Mouse (Mus musculus): ENCODE measurements around the gene Prss29. TPM values are rescaled to one million over a fixed set of nuclear protein-coding genes. Genes with fewer than 3 reads are reported as not detected.

The Prss29 gene
- polyA plus RNA-seq, 1 experiment from 2014 or later, result not detected

- Histone ChIP-seq H3K27me3 (ENCODE audit: control insufficient read depth, insufficient read depth, low read depth, low read length) (no peaks in the 10 kb centered on the region), H3K9ac (ENCODE audit: low read depth, low read length) (no peak overlapping the region), H3K4me3 (ENCODE audit: low read depth, low read length) (no peak overlapping the region), H3K36me3 (ENCODE audit: control insufficient read depth, insufficient read depth) (no peaks in the 10 kb centered on the region), H3K27ac (ENCODE audit: low read length) (no peak overlapping the region), H3K4me2 (ENCODE audit: low read depth, low read length) (no peak overlapping the region), H3K4me1 (ENCODE audit: control insufficient read depth, low read depth, low read length) (peaks cover 6% of the 10 kb centered on the region), H3K9me3 (replicated peaks; ENCODE audit: control insufficient read depth, low read length) (no peaks in the 10 kb centered on the region)
- WGBS (ENCODE audit: insufficient replicate concordance), result 21% methylated on average over 3 of the region's 3 CpGs
- no peak for ATAC-seq (ENCODE audit: low read depth)
Measured at GRCm38 (mm10) chr17:25285033-25285432, 33.4 kb upstream of the Prss29 start.

- H3K27me3 ChIP-seq (ENCODE audit: control insufficient read depth, insufficient read depth, low read depth, low read length), result no peaks in the 10 kb centered on the region
- no peaks in the 10 kb centered on the region for H3K9me3 ChIP-seq (replicated peaks; ENCODE audit: control insufficient read depth, low read length)
- no peak overlapping the region for H3K9ac ChIP-seq (ENCODE audit: low read depth, low read length)
- no peak overlapping the region for H3K4me3 ChIP-seq (ENCODE audit: low read depth, low read length)
- H3K4me2 ChIP-seq (ENCODE audit: low read depth, low read length), result no peak overlapping the region
- no peaks in the 10 kb centered on the region for H3K36me3 ChIP-seq (ENCODE audit: control insufficient read depth, insufficient read depth)
- H3K27ac ChIP-seq (ENCODE audit: low read length), result no peak overlapping the region
- H3K4me1 ChIP-seq (ENCODE audit: control insufficient read depth, low read depth, low read length), result no peaks in the 10 kb centered on the region
- no peak for ATAC-seq (ENCODE audit: low read depth)
- WGBS (ENCODE audit: insufficient replicate concordance), result 9% methylated on average over 4 of the region's 4 CpGs
Measured at GRCm38 (mm10) chr17:25288842-25289241, 29.6 kb upstream of the Prss29 start.

- WGBS (ENCODE audit: insufficient replicate concordance), result 11% methylated on average over 4 of the region's 4 CpGs
- no peak for ATAC-seq (ENCODE audit: low read depth)
- Histone ChIP-seq H3K4me3 (ENCODE audit: low read depth, low read length) (no peak overlapping the region), H3K9me3 (replicated peaks; ENCODE audit: control insufficient read depth, low read length) (no peaks in the 10 kb centered on the region), H3K27ac (ENCODE audit: low read length) (no peak overlapping the region), H3K4me1 (ENCODE audit: control insufficient read depth, low read depth, low read length) (no peaks in the 10 kb centered on the region), H3K36me3 (ENCODE audit: control insufficient read depth, insufficient read depth) (no peaks in the 10 kb centered on the region), H3K4me2 (ENCODE audit: low read depth, low read length) (no peak overlapping the region), H3K9ac (ENCODE audit: low read depth, low read length) (no peak overlapping the region), H3K27me3 (ENCODE audit: control insufficient read depth, insufficient read depth, low read depth, low read length) (no peaks in the 10 kb centered on the region; the same call in 1 of the 2 replicates)
Measured at GRCm38 (mm10) chr17:25290411-25290810, 28.0 kb upstream of the Prss29 start.

GRCm38 (mm10) chr17:25293495-25293894 lies 25.0 kb upstream of the Prss29 start:
- 14% methylated on average over 5 of the region's 5 CpGs for WGBS (ENCODE audit: insufficient replicate concordance)
- ATAC-seq (ENCODE audit: low read depth), result no peak
- no peak overlapping the region for H3K27ac ChIP-seq (ENCODE audit: low read length)

GRCm38 (mm10) chr17:25294111-25294510 lies 24.3 kb upstream of the Prss29 start:
- no peak overlapping the region for H3K4me3 ChIP-seq (ENCODE audit: low read depth, low read length)
- H3K27ac ChIP-seq (ENCODE audit: low read length), result no peak overlapping the region
- H3K4me1 ChIP-seq (ENCODE audit: control insufficient read depth, low read depth, low read length), result no peaks in the 10 kb centered on the region
- no peak overlapping the region for H3K9ac ChIP-seq (ENCODE audit: low read depth, low read length)
- H3K36me3 ChIP-seq (ENCODE audit: control insufficient read depth, insufficient read depth), result no peaks in the 10 kb centered on the region
- 44% methylated on average over 1 of the region's 1 CpGs for WGBS (ENCODE audit: insufficient replicate concordance)
- H3K27me3 ChIP-seq (ENCODE audit: control insufficient read depth, insufficient read depth, low read depth, low read length), result no peaks in the 10 kb centered on the region; the same call in 1 of the 2 replicates
- H3K9me3 ChIP-seq (replicated peaks; ENCODE audit: control insufficient read depth, low read length), result no peaks in the 10 kb centered on the region
- no peak for ATAC-seq (ENCODE audit: low read depth)
- H3K4me2 ChIP-seq (ENCODE audit: low read depth, low read length), result no peak overlapping the region

More at GRCm38 (mm10) chr17:25293495-25293894, 25.0 kb upstream of the Prss29 start:
- no peak overlapping the region for H3K4me3 ChIP-seq (ENCODE audit: low read depth, low read length)
- no peaks in the 10 kb centered on the region for H3K4me1 ChIP-seq (ENCODE audit: control insufficient read depth, low read depth, low read length)
- H3K36me3 ChIP-seq (ENCODE audit: control insufficient read depth, insufficient read depth), result no peaks in the 10 kb centered on the region
- H3K27me3 ChIP-seq (ENCODE audit: control insufficient read depth, insufficient read depth, low read depth, low read length), result no peaks in the 10 kb centered on the region; the same call in 1 of the 2 replicates
- no peaks in the 10 kb centered on the region for H3K9me3 ChIP-seq (replicated peaks; ENCODE audit: control insufficient read depth, low read length)
- no peak overlapping the region for H3K4me2 ChIP-seq (ENCODE audit: low read depth, low read length)
- H3K9ac ChIP-seq (ENCODE audit: low read depth, low read length), result no peak overlapping the region

GRCm38 (mm10) chr17:25298094-25298493 lies 20.4 kb upstream of the Prss29 start, which contains the start of gene Prss34:
Gene Prss34 (plus strand): TSS chr17:25298394.
- no peaks in the 10 kb centered on the region for H3K4me1 ChIP-seq (ENCODE audit: control insufficient read depth, low read depth, low read length)
- no peak within 1 kb of the TSS for H3K4me2 ChIP-seq (ENCODE audit: low read depth, low read length)
- H3K4me3 ChIP-seq (ENCODE audit: low read depth, low read length), result no peak within 1 kb of the TSS
- no peak within 1 kb of the TSS for H3K27ac ChIP-seq (ENCODE audit: low read length)
- WGBS (ENCODE audit: insufficient replicate concordance), result 57% methylated on average over 5 of the region's 5 CpGs
- no peaks in the 10 kb centered on the region; the same call in 1 of the 2 replicates for H3K27me3 ChIP-seq (ENCODE audit: control insufficient read depth, insufficient read depth, low read depth, low read length)
- H3K36me3 ChIP-seq (ENCODE audit: control insufficient read depth, insufficient read depth), result no peaks in the 10 kb centered on the region
- no peaks in the 10 kb centered on the region for H3K9me3 ChIP-seq (replicated peaks; ENCODE audit: control insufficient read depth, low read length)
- no peak for ATAC-seq (ENCODE audit: low read depth)
- H3K9ac ChIP-seq (ENCODE audit: low read depth, low read length), result no peak within 1 kb of the TSS

GRCm38 (mm10) chr17:25308346-25308745 lies 10.1 kb upstream of the Prss29 start, which contains the start of gene Prss28:
Gene Prss28 (plus strand): TSS chr17:25308646.
- no peak for ATAC-seq (ENCODE audit: low read depth)
- H3K4me2 ChIP-seq (ENCODE audit: low read depth, low read length), result no peak within 1 kb of the TSS
- H3K9me3 ChIP-seq (replicated peaks; ENCODE audit: control insufficient read depth, low read length), result no peaks in the 10 kb centered on the region
- no peaks in the 10 kb centered on the region for H3K36me3 ChIP-seq (ENCODE audit: control insufficient read depth, insufficient read depth)
- 37% methylated on average over 4 of the region's 4 CpGs for WGBS (ENCODE audit: insufficient replicate concordance)
- H3K27me3 ChIP-seq (ENCODE audit: control insufficient read depth, insufficient read depth, low read depth, low read length), result no peaks in the 10 kb centered on the region
- H3K4me3 ChIP-seq (ENCODE audit: low read depth, low read length), result no peak within 1 kb of the TSS
- H3K9ac ChIP-seq (ENCODE audit: low read depth, low read length), result no peak within 1 kb of the TSS
- H3K4me1 ChIP-seq (ENCODE audit: control insufficient read depth, low read depth, low read length), result no peaks in the 10 kb centered on the region
- H3K27ac ChIP-seq (ENCODE audit: low read length), result no peak within 1 kb of the TSS

GRCm38 (mm10) chr17:25320819-25321218 lies 2.4 kb downstream of the Prss29 start:
- WGBS (ENCODE audit: insufficient replicate concordance), result 67% methylated on average over 8 of the region's 8 CpGs
- no peaks in the 10 kb centered on the region for H3K36me3 ChIP-seq (ENCODE audit: control insufficient read depth, insufficient read depth)
- no peaks in the 10 kb centered on the region for H3K9me3 ChIP-seq (replicated peaks; ENCODE audit: control insufficient read depth, low read length)
- no peak overlapping the region for H3K27ac ChIP-seq (ENCODE audit: low read length)
- H3K4me2 ChIP-seq (ENCODE audit: low read depth, low read length), result no peak overlapping the region
- H3K27me3 ChIP-seq (ENCODE audit: control insufficient read depth, insufficient read depth, low read depth, low read length), result no peaks in the 10 kb centered on the region
- no peak overlapping the region for H3K9ac ChIP-seq (ENCODE audit: low read depth, low read length)
- no peaks in the 10 kb centered on the region for H3K4me1 ChIP-seq (ENCODE audit: control insufficient read depth, low read depth, low read length)
- no peak for ATAC-seq (ENCODE audit: low read depth)
- H3K4me3 ChIP-seq (ENCODE audit: low read depth, low read length), result no peak overlapping the region

GRCm38 (mm10) chr17:25322930-25323329 lies 4.5 kb downstream of the Prss29 start:
- ATAC-seq (ENCODE audit: low read depth), result peak; percentile 64
- Histone ChIP-seq H3K4me3 (ENCODE audit: low read depth, low read length) (no peak overlapping the region), H3K4me1 (ENCODE audit: control insufficient read depth, low read depth, low read length) (no peaks in the 10 kb centered on the region), H3K4me2 (ENCODE audit: low read depth, low read length) (no peak overlapping the region), H3K9ac (ENCODE audit: low read depth, low read length) (no peak overlapping the region), H3K9me3 (replicated peaks; ENCODE audit: control insufficient read depth, low read length) (no peaks in the 10 kb centered on the region), H3K36me3 (ENCODE audit: control insufficient read depth, insufficient read depth) (no peaks in the 10 kb centered on the region), H3K27me3 (ENCODE audit: control insufficient read depth, insufficient read depth, low read depth, low read length) (no peaks in the 10 kb centered on the region), H3K27ac (ENCODE audit: low read length) (no peak overlapping the region)
- WGBS (ENCODE audit: insufficient replicate concordance), result 9% methylated on average over 2 of the region's 2 CpGs
